Mouse (Mus musculus) WW6 (cell line): Measurements from ENCODE around the gene Apba3.

Source experiments
- DNase-seq: peaks from one replicate; pipeline ENCODE4 v3.0.0-alpha.2; 2013; ENCODE audit warnings: low read depth, low spot score

Apba3 gene

GRCm38 (mm10) chr10:81306837-81307682 is 40.3 kb downstream of the Apba3 start:
- no peak for DNase-seq

GRCm38 (mm10) chr10:81309571-81309970 is 42.8 kb downstream of the Apba3 start:
- DNase-seq = no peak

DNA sequence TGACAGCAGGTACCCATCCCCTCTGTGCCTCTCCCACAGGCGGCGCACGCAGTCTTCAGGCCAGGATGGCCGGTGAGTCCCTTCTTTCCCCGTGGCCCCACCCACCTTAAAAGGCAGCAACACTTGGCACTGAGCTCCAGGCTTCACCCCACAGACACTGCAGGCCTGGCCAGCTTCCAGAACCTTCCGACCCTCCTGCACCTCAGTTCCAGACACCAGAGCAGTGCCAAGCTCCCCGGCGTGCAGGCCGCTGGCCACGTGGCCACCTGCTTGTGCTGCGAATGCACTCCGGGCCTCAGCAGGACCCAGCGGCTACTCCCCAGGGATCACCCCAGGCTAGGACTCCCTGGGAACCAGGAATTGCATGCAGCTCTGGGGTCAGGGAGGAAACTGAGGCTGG is 46.8 kb downstream of the Apba3 start:
- DNase-seq = no peak

DNA sequence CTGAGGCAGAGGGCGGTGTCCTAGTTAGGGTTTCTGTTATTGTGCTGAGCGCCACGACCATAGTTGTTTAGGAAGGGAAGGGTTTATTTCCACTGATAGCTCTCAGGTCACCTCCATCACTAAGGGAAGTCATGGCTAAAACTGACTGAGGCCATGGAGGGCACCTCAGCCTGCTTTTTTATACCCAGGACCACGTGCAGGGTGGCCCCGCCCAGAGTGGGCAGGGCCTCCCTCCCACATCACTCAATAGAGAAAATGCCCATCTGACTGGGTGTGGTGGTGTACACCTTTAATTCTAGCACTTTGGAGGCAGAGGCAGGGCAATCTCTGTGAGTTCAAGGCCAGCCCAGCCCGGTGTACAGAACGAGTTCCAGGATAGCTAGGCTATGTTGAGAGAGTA is 47.4 kb downstream of the Apba3 start:
- DNase-seq = no peak

GRCm38 (mm10) chr10:81315587-81315986 is 48.8 kb downstream of the Apba3 start:
- no peak for DNase-seq

DNA sequence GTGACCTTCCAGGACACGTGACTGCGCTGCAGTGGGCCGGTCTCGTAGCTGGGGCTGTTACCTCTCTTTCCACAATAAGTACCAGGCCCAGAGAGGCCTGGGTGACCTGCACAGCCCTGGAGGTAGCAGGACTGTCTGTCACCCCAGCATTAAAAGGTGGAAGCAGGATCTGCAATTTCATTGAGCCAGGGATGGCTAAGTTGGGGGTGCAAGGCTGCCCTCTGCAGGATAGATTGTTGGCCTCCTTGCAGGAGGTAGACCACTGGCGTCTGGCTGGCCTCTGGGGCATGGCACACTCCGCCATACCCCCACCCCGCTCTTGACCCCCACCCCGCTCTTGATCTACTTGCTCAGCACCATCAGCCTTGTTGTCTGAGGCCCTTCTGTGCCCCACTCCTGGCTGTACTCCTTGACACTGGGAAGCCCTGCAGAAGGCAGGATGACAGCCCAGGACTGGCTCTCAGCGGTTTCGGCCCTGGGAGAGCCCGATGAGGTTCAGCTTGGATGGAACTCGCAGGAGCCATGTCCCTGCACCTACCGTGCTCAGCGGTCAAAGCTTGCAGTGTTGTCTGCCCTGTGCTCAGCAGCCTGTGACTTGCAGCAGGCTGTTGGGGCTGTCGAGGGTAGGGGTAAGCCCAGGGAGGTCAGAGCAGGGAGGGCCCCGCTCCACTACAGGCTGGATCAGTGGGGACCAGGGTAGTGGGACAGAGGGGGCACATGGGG is 49.7 kb downstream of the Apba3 start:
- DNase-seq = no peak

GRCm38 (mm10) chr10:81317273-81317672 is 50.5 kb downstream of the Apba3 start:
- peak; percentile 53 for DNase-seq

- DNase-seq = no peak
Observed at GRCm38 (mm10) chr10:81318589-81319329, 52.0 kb downstream of the Apba3 start.

DNA sequence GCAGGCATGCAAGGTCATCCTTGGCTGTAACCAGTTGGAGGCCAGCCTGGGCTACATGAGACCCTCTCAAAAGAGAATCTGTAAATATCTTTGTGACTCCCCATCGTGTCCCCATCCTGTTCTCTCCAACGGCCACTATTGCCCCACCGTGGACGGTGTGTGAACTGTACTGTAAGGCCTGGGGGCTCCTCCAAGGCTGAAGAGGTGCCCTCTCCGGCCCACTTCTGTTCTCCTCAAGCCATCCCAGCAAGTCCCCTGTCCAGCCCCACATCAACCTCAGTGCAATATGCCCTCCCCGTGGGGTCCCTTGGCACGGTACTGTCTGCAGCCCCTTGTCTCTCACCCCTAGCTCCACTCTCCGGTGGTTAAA is 52.6 kb downstream of the Apba3 start:
- no peak for DNase-seq

DNA sequence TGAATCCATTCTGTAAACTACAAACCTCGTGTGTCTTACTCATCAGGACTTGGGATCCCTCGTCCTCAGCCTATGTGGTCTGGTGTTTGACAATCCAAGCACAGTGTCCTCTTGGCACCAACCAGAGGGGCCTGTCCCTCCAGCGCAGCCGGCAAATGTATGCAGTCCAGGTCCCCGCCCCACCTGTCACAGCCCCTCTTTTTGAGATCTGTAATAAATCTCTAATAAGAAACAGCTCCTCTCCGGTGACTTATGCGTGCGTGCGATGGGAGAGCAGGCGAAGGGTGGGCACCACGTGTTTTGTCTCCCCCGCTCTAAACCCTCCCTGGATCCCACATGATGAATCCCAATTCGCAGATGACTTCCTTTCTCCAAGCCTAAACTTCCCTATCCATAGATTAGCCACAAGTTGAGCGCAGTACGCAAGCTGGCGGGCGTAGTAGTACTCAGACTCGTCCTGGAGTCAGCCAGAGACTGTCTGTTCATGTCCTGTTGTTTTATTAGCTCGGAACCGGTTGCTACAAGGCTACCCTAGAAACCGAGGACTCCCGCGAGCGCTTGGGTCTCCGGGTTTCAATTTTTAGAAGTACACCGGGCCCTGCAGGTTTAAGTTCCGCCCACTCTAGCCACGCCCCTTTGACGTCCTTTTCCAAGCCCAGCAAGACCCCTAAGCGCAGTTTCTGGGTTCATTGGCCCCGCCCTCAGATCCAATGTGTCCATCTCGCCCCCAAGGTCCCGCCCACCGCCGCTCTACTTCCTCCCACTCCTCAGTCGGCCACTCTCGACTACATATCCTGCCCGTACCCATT is 53.2 kb downstream of the Apba3 start:
- peak; percentile 96 for DNase-seq

GRCm38 (mm10) chr10:81320550-81321347 is 54.0 kb downstream of the Apba3 start, which contains the start of gene Cactin:
Cactin (plus strand) TSS chr10:81321103.
- DNase-seq = peak; percentile 100

- DNase-seq = no peak
Observed at GRCm38 (mm10) chr10:81321436-81321835, 54.7 kb downstream of the Apba3 start.

GRCm38 (mm10) chr10:81322444-81322843 is 55.7 kb downstream of the Apba3 start:
- DNase-seq = no peak
